Comparison of ENCODE assay signal across 16 mouse cellular contexts in the genomic region with DNA sequence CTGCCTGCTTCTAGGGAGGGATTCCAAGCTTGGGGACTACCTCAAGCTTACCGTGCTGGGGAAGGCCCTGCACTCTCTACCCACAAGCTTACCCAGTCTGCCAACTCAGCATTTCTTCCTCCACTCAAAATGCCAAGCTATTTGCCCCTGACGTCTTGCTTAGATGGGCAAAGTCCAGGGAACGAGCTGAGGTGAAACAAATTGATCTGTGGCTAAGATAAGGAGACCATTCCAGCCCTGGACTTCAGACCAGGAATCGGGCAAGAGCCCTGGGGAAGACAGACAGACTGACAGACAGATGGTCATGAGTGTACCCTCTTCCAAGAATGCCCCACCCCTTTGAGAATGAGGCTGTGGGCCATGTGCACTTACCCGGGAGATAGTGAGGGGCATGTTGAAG. TPM values are rescaled to one million over a fixed set of nuclear protein-coding genes. Genes with fewer than 3 reads are reported as not detected.
A peak's percentile ranks its signal among the peaks of the same experiment; 100 is the strongest.
DNase-seq lines count a peak whose midpoint lies in the region; ATAC-seq and TF ChIP-seq lines count a peak whose summit lies in the region.
"Had no signal": no experiment of that assay in that cellular context is flagged by ENCODE, and none has a peak within 500 bp of the region (broad histone marks: within the 10 kb centered on the region; RNA-seq: fewer than 3 reads in every experiment).

No protein-coding gene starts in this region.

- no peaks in the 10 kb centered on the region for H3K9me3 ChIP-seq in heart, embryonic 11.5 days (replicated peaks; ENCODE audit: control insufficient read depth, low read length)
- H3K9me3 ChIP-seq in kidney, embryonic 15.5 days (replicated peaks), result no peaks in the 10 kb centered on the region
- no peaks in the 10 kb centered on the region for H3K9me3 ChIP-seq in midbrain, postnatal 0 days (ENCODE audit: low read length)
- H3K9me3 ChIP-seq: hindbrain, embryonic 10.5 days; liver, embryonic 12.5 days; midbrain, embryonic 15.5 days; neural tube, embryonic 12.5 days had no signal

- peak overlapping the region; percentile 94 for H3K27ac ChIP-seq in heart, embryonic 11.5 days (ENCODE audit: low read depth, low read length)
- H3K27ac ChIP-seq in kidney, embryonic 15.5 days, result no peak overlapping the region
- no peak overlapping the region for H3K27ac ChIP-seq in midbrain, postnatal 0 days (ENCODE audit: low read depth, low read length)
- H3K27ac ChIP-seq: hindbrain, embryonic 10.5 days; liver, embryonic 12.5 days; midbrain, embryonic 15.5 days; neural tube, embryonic 12.5 days had no signal

- peak overlapping the region; percentile 44 for H3K4me3 ChIP-seq in heart, embryonic 11.5 days (ENCODE audit: low read depth, low read length)
- no peak overlapping the region for H3K4me3 ChIP-seq in kidney, embryonic 15.5 days (replicated peaks)
- no peak overlapping the region for H3K4me3 ChIP-seq in midbrain, postnatal 0 days (ENCODE audit: low read depth, low read length)
- H3K4me3 ChIP-seq: hindbrain, embryonic 10.5 days; liver, embryonic 12.5 days; midbrain, embryonic 15.5 days; neural tube, embryonic 12.5 days had no signal

- H3K4me2 ChIP-seq in heart, embryonic 11.5 days, result peak overlapping the region; percentile 70
- no peak overlapping the region for H3K4me2 ChIP-seq in kidney, embryonic 15.5 days
- H3K4me2 ChIP-seq in midbrain, postnatal 0 days (ENCODE audit: low read depth, low read length, poor library complexity, severe bottlenecking), result no peak overlapping the region
- H3K4me2 ChIP-seq: liver, embryonic 12.5 days; midbrain, embryonic 15.5 days; neural tube, embryonic 12.5 days had no signal

- no peaks in the 10 kb centered on the region for H3K27me3 ChIP-seq in heart, embryonic 11.5 days (ENCODE audit: control insufficient read depth, insufficient read depth, low read length)
- no peaks in the 10 kb centered on the region for H3K27me3 ChIP-seq in kidney, embryonic 15.5 days
- no peaks in the 10 kb centered on the region for H3K27me3 ChIP-seq in midbrain, postnatal 0 days (ENCODE audit: insufficient read depth, low read length)
- H3K27me3 ChIP-seq: liver, embryonic 12.5 days; midbrain, embryonic 15.5 days; neural tube, embryonic 12.5 days had no signal

- H3K36me3 ChIP-seq in heart, embryonic 11.5 days (ENCODE audit: control insufficient read depth, insufficient read depth, low read length), result no peaks in the 10 kb centered on the region
- no peaks in the 10 kb centered on the region for H3K36me3 ChIP-seq in kidney, embryonic 15.5 days
- no peaks in the 10 kb centered on the region for H3K36me3 ChIP-seq in midbrain, postnatal 0 days (ENCODE audit: insufficient read depth, low read length)
- H3K36me3 ChIP-seq: hindbrain, embryonic 10.5 days; liver, embryonic 12.5 days; midbrain, embryonic 15.5 days; neural tube, embryonic 12.5 days had no signal

- H3K4me1 ChIP-seq in heart, embryonic 11.5 days (ENCODE audit: control insufficient read depth, insufficient read depth, low read length), result peaks cover 70% of the 10 kb centered on the region
- H3K4me1 ChIP-seq in kidney, embryonic 15.5 days, result peaks cover 18% of the 10 kb centered on the region
- no peaks in the 10 kb centered on the region for H3K4me1 ChIP-seq in midbrain, postnatal 0 days (ENCODE audit: insufficient read depth, low read length)
- H3K4me1 ChIP-seq: midbrain, embryonic 15.5 days; neural tube, embryonic 12.5 days had no signal

- 33% methylated on average over 5 of the region's 5 CpGs for WGBS in heart, embryonic 11.5 days (ENCODE audit: insufficient replicate concordance)
- 59% methylated on average over 5 of the region's 5 CpGs for WGBS in kidney, embryonic 15.5 days
- 78% methylated on average over 5 of the region's 5 CpGs for WGBS in midbrain, postnatal 0 days

- no peak for DNase-seq in heart, postnatal 4 days
- DNase-seq in kidney, adult 8-10 months, result peak; percentile 55 to 73
- peak; percentile 30 to 54 for DNase-seq in kidney, postnatal 25 days
- DNase-seq in midbrain, postnatal 0 days (ENCODE audit: low spot score), result no peak
- no peak for DNase-seq in urinary bladder, postnatal 4 days (ENCODE audit: low spot score in 2 of 2)
- DNase-seq: cerebellum, postnatal 36 days had no signal

- no peak for TF ChIP-seq CTCF in midbrain, postnatal 0 days (IDR thresholded peaks at IDR 0.05)

- no peak for ATAC-seq in heart, embryonic 11.5 days (replicated peaks; ENCODE audit: insufficient number of reproducible peaks, low FRiP score, low TSS enrichment)
- ATAC-seq in kidney, embryonic 15.5 days (replicated peaks; ENCODE audit: low FRiP score), result no peak
- ATAC-seq in midbrain, postnatal 0 days (ENCODE audit: low FRiP score), result no peak
- ATAC-seq: forebrain, embryonic 16.5 days; liver, embryonic 12.5 days; midbrain, embryonic 15.5 days had no signal

- H3K9ac ChIP-seq in heart, embryonic 11.5 days (ENCODE audit: low read depth, low read length), result peak overlapping the region; percentile 90
- no peak overlapping the region for H3K9ac ChIP-seq in kidney, embryonic 15.5 days
- no peak overlapping the region for H3K9ac ChIP-seq in midbrain, postnatal 0 days (replicated peaks; ENCODE audit: low read length, poor library complexity, severe bottlenecking)
- H3K9ac ChIP-seq: liver, embryonic 12.5 days; midbrain, embryonic 15.5 days; neural tube, embryonic 12.5 days had no signal

RNA-seq across cellular contexts. Expression of a gene that starts 0.5 kb away (rescaled TPM):
- polyA plus RNA-seq in heart, embryonic 11.5 days (2014; fragmentation: Nextera tagmentation; extraction: Ambion mirVana), result 221 and 225 TPM in 2 replicates
- total RNA-seq in heart, postnatal 4 days (2021), result 100 to 1,000 TPM; 709 to 766 TPM
- 3.7 and 7.1 TPM in 2 replicates for polyA plus RNA-seq in kidney, embryonic 15.5 days (2015; fragmentation: Nextera tagmentation; extraction: Ambion mirVana)
- 1.6 and 1.7 TPM in 2 replicates for total RNA-seq in midbrain, postnatal 0 days (2014; rRNA removed)
- polyA plus RNA-seq in midbrain, postnatal 0 days (2015; fragmentation: Nextera tagmentation; extraction: Ambion mirVana), result 1.1 and 1.2 TPM in 2 replicates
- total RNA-seq: megakaryocyte progenitor cell, adult 5-6 weeks had no signal

RNA-seq across cellular contexts. Expression of a gene that starts 11.9 kb away (rescaled TPM):
- polyA plus RNA-seq in heart, embryonic 11.5 days (2014; fragmentation: Nextera tagmentation; extraction: Ambion mirVana), result 4.1 and 4.2 TPM in 2 replicates
- total RNA-seq in heart, postnatal 4 days (2021), result 1 to 10 TPM; 2.9 to 4.8 TPM
- polyA plus RNA-seq in kidney, embryonic 15.5 days (2015; fragmentation: Nextera tagmentation; extraction: Ambion mirVana), result 0.45 and 0.55 TPM in 2 replicates
- total RNA-seq in midbrain, postnatal 0 days (2014; rRNA removed), result not detected in 2 replicates
- polyA plus RNA-seq in midbrain, postnatal 0 days (2015; fragmentation: Nextera tagmentation; extraction: Ambion mirVana), result 0.10 and 0.14 TPM in 2 replicates
- total RNA-seq: gastrocnemius, adult 8-10 months; megakaryocyte progenitor cell, adult 5-6 weeks had no signal
- polyA plus RNA-seq: embryonic facial prominence, embryonic 11.5 days; forebrain, embryonic 16.5 days; hindbrain, embryonic 10.5 days; liver, embryonic 12.5 days; midbrain, embryonic 15.5 days; neural tube, embryonic 12.5 days had no signal

Comparison
In these comparisons a context has a peak if more than half of its experiments do, and no peak if none do; other contexts are left out.
1. DNase-seq: peak in kidney, adult 8-10 months (2 of 2) and kidney, postnatal 25 days (2 of 2); none in heart, postnatal 4 days (single experiment), midbrain, postnatal 0 days (single experiment) and urinary bladder, postnatal 4 days (0 of 2).
2. RNA of a gene that starts 0.5 kb away (polyA plus RNA-seq): 221 to 225 TPM in heart, embryonic 11.5 days; 3.7 to 7.1 TPM in kidney, embryonic 15.5 days and 1.1 to 1.2 TPM in midbrain, postnatal 0 days; every median in the first group is over 10 times any median in the second.